Mouse (Mus musculus) urinary bladder, adult 2 months (tissue): Measurements from ENCODE around the gene Zic5. TPM values are rescaled to one million over a fixed set of nuclear protein-coding genes. Genes with fewer than 3 reads are reported as not detected.

Experiments
- DNase-seq: peaks from one replicate; pipeline ENCODE4 v3.0.0; 2022; ENCODE audit warnings: low spot score
- polyA plus RNA-seq: library from polyadenylated mRNA; depleted of rRNA; stranded (reverse); fragments of >200 nt; gene quantifications from 2 replicates; pipeline ENCODE4 v1.2.3, GENCODE M21; 2012; rRNA removed

Zic5 gene
- polyA plus RNA-seq: not detected in 2 replicates

DNA sequence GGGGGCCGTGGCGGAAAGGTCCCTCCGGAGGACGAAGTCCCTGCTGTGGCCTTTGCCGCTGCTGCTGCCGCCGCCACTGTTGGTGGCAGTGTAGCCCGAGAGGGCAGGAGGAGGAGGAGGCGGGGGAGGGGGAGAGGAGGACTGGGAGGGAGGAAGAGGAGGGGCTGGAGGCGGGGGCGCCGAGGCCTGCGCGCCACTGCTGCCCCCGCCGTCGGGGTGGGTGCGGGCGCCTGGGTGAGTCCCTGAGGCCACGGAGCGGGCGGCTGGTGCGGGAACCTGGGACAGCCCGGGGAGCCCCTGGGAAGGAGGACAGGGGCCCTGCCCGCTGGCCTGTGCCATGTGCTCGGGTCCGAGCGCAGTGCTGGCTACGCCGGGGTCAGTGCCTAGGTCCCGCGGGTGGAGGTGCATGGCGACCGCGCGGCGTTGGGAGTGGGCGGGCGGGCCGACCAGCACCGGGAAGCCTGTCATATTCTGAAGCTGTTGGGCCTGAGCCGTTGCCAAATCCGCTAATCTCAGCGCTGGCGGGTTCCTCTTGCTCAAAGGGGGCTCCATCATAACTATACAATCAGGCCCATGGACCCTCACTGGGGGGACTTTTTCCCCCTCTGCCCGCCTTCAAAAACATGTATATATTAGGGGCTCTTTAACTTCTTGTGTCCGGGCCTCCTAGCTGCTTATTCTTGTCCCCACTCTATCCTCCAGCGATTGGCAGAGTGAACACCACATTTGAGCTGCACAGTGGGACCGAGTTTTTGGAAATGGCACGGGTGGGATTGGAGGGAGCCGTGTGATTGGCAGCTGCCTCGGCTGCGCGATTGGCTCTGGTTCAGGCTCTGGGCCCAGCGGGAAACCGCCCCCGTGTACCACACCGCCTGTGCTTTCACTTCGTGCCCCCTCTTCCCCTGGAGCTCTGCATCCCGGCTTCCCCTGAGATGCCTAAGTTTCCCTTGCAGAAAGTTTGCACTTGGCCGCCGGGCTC lies at the start of gene Zic5:
Gene Zic5 (minus strand): TSS at position 915 of the 979 bp plus-strand sequence.
- no peak for DNase-seq

DNA sequence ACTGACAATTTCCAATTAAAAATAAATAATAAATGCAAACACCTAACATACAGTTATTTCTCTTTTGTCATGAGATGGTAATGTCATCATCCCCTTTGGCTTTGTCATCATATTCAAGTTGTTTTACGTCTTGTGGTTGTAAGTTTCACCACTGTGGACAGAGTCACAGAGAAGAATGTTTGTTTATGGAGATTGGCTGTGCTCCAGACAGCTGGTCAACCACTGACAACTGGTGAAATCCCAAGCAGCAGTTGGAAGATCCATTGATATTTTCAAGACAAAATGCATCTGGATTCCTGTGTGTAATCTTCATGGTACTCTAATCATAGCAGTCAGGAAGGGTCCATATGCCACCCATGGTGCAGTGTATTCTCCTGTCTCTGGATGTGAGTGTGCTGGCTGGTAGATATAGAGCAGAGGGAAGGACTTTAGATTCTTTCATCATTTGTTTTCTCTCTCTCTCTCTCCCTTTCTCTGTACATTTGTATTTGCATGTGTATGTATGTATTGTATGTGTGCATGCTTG lies 48.1 kb upstream of the Zic5 start:
- no peak for DNase-seq

DNA sequence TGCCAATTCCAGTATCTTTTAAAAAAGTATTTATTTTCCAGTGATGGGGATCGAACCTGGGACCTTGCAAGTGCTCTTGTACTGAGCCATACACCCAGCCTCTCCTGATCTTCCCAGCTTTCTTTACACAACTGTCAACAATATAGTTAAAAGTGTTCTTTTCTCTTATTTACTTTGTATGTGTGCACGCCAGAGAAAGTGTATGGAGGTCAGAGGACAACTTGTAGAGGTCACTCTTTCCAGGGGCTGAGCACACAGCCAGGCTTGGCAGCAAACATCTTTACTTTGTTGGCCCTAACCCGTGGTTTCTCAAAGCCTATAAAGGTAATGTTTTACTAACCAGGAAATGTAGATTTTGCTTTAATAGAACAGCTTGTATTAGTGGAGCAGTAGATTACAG lies 46.0 kb upstream of the Zic5 start:
- no peak for DNase-seq

DNA sequence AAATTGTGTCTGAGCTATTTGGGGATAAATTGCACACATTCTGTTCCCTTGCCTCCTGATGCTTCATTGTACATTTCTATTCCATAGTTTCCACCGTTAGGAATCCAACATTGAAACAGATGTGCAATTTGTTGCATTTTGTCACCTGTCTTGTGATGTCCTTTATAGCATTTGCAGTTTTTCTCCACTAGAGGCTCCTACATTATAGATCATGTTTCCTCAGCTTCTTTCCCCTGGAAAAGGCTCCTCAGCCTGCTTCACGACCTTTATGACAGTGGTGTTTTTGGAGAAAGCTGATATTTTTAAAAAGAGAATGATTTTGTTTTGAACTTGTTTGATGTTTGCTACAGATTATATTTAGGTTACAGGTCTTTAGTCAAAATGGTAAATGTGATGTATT lies 43.6 kb upstream of the Zic5 start:
- no peak for DNase-seq

DNA sequence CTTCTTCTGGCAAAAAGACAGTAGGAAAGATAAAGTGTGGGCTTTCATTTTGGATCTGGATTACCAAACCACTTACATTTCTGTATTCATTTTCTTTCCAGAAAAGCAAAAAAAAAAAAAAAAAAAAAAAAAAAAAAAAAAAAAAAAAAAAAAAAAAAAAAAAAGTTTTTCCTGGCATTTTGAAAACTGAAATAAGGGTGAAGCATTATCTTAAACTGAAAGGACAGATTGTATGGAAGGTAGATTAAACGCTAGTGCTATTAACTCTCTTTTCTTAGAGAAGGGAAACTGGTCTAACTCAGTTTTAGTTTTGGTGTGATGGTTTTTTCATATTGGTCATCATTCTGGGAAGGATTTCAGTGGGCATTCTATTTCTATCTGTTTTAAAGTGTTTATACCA lies 26.5 kb upstream of the Zic5 start:
- no peak for DNase-seq

DNA sequence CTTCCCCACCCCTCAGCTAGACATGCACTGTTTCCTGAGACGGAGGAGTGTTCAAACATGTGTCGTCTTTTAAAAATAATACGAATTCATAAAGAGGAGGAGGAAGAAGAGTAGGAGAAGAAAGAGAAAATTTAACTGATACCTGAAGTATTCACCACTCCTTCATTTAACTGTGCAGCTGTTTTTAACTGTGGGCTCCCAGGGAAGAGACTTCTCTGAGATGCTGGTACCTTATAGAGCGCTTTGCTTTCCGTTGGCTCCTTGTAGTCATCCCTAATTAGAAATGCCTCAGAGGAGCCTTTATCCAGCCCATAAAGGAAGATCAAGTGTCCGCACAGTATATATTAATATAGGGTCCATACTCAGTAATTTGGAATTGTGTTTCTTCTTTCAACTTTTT lies 26.0 kb upstream of the Zic5 start:
- no peak for DNase-seq

DNA sequence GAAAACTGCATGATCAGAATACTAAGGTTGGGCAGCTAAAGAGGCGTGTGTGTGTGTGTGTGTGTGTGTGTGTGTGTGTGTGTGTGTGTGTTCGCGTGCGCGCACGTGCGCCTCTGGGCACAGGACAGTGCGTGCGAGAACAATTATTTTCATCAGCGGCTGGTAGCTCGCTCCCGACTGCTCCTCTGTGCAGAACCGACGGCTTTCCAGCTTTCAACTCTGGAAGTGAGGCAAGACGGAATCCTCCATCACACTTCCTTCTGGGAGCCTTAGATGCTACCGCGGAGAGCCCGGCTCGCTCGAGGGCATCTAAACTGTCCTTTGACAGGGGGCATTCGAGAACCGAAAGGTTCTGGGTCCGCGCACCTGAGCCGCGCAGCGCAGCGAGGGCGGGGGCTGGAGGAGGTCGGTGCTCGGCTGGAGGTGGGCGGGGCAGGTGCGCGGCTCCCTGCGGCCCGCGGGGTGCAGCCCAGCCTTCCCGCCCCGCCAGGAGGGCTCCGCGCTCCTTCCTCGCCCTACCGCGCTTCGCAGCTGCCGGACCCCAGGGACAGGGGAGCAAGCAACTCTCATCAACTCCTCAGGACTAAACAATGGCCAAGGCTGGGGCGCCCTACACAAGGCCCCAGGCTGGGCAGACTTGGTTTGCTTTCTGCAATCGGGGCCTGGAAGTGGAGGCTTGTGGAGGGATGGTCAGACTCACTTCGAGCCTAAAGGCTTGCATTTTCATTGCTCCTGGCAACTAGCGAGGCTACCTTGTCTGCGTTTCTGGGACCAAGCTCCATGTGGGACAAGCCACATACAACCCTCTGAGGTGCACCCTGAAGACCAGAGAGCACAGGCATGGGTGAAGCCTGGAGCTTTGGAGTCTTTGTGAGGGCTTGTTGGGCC lies 25.2 kb upstream of the Zic5 start, which contains the start of gene Gm10837:
Gene Gm10837 (plus strand): TSS at position 146 of the 888 bp plus-strand sequence.
- no peak for DNase-seq

DNA sequence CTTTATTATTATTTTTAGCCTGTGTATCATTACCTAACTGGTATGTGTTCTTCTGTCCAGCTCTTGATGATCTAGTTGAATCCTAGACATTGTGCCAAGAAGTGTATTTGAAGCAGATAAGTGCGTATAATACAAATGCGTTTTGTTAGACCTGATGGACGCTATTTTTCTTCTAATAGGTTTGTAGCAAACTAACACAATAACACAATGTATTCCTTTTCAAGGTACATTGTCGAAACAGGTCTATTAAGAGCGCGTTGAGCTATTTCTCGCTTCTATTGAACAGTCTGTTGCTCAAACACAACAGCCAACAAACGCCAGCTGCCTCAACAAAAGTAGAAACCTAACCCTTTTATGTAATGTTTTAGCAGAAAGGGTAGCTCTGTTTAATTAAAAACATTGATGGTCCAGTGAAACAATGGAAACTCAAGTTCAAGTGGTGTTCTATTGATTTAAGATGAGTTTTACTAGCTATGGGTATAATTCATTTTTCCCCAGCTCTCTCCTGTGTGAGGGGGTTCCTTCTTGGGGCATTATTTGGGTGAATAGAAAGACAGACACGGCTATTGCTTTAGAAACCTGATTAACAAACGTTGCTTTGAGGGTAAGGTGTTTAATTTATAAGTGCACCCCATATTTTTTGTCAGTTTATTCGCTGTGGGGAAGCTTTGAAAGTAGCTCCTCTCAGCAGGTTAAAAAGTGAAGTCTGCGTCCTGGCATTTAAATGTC lies 24.4 kb upstream of the Zic5 start:
- DNase-seq: no peak

DNA sequence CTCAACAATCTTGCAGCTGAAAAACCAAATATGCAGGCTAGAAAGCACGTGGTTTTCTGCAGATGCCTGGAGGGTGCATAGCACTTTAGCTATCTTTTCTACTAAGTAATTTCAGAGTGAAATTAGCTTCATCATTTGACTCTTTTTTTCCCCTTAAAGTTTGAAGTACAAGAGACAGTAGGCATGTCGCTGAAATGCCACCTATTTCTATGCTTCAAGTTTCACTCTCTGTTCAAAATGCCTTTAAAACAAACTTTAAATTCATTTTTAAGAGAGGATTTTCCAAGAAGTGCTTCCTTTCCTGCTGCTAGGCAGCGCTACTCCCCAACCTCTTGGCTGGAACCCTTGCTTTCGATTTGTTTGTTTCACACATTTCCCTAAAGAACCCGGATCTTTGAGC lies 23.6 kb upstream of the Zic5 start:
- no peak for DNase-seq

DNA sequence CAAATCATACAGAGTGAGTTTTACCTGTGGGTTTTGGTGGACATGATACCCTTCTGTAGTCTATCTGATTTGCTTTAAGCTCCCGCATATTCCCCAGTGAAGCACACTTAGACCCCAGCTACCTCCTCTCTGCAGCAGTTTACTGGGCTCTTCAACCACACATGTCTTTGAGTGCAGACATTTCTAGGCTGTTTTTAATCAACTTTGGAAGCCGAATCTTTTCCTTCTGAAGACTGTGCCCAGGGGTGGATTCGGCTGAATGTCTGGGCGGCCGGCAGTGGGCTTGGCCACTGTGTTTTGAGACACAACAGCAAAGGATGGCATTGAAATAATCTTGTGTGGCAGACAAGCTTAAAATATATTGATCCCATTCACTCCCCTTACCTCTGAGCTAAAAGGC lies 21.9 kb upstream of the Zic5 start:
- DNase-seq: no peak

DNA sequence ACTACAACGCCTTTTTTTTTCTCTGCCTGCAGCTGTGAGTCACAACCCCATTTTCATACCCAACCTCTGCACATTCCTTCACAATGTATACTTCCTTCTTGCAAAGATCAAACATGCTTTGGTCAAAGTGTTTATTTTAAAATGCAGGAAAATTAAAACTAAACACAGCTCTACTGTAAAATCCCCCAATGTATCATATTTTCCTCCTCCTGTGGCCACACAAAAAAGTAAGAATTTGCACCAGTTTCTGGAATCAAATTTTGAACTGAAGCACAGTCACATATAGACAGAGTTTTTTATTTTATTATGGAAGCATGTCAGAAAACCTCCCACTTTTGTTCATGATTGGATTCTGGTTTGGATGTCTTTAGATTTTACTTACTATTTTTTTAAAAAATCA lies 21.1 kb upstream of the Zic5 start:
- no peak for DNase-seq

DNA sequence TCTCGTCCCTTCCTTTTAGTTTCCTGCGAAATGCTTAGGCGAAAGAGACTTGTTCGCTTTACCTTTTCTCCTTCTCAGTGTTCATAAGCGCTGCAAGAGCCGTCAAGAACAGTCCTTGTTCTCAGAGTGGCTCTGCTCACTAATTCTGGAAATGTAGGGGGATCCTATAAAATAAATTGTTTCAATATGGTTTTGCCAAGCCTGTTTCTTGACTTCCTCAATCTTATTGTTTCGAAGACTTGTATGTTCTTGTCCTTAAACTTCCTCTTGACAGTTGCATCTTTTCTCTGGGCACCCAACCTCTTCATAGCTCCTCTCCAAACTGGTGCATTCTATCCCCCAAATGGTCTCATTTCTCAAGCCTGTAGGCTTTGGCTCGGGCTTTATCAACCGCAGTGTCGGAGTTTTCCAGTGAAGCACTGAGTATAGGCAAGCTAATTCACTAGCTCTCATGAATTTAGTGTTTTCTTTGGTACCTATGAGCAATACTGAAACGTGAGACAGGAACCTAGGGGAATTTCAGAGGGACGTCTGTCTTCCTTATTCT lies 20.2 kb upstream of the Zic5 start:
- no peak for DNase-seq

DNA sequence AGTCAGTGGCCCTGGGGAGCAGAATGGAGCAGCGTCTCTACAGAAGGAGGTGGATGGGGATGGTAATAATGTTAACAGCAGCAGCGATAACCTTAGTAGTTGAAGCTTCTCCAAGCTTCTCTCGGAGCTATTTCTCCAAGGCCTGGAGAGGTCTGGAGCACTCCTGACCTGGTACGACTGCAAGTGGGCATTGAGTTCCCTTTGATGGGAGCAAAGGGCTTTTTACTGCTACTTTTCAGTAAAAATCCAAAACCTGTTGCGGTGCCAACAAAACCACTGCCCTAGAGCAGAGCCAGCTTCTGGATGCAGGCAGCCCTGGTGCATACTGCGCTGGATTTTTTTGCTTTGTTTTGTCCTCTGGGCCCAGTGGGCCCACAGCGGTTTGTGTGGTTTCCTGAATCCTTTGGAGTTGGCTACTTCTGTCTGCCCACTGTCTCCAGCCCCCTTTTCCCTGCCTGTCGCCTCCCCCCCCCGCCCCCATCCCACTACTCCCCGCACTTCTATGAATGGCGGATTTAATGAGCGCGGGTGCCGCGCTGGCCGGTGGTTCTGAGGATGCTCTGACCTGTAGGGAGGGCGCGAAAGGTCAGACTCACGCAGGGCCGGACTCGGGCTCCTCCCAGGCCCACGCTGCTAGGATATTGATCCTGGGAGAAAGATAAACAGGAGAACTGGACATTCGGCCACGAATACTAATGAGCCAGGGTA lies 19.5 kb upstream of the Zic5 start:
- no peak for DNase-seq

DNA sequence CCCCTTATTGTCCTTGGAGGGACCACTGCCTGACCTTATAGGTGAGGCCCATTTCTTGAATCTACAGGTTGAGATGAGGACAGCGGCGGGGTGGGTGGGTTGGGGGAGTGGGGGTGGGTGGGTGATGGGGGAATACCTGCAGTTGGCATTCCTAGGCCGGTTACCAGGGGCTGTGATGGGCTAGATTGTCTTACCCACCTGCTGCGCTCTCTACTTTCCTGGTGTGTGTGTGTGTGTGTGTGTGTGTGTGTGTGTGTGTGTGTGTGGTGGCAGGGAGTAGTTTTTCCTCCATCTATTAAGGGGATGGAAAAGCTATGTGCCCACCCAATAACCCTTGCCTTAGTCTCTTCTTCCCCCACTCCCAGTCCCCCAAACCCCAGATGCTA lies 19.0 kb upstream of the Zic5 start:
- DNase-seq: no peak

DNA sequence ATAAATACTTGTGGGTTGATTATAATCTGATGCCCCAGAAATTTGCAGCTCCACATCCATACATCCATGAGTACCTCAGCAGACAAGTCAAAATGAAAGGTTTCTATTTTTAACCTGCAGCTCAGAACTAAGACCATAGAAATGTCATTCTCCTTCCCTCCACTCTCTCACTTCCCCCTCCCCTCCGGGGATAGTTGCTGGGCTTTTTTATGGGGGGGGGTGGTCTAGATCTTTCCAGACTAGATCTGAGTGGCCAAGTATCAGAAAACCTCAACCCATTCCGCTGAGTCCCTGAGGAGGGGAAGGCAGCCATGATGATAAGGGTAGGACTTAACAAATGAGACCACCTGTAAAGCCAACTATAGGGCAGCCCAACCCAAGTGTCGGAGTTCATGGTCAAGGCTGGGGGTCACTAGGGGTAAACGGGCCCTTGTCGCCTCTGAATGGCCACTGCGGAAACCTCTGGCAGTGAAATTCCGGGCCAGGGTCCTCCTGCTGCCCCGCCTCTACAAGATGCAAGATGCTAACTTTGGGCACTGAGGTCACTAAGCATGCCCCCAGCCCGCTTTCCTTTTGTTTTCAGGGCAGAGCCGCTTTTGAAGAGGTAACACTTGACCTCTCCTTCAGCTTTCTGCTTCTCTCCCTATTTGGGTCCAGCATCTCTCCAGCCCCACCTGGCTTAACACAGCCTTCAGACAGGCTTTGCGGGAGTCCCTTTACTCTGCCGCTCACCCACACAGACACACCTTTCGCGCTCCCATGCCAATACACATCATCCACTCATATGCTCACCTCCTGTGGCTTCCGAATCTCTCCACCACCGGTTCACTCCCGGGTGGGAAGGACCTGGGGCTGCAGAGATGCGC lies 18.3 kb upstream of the Zic5 start:
- DNase-seq: no peak

DNA sequence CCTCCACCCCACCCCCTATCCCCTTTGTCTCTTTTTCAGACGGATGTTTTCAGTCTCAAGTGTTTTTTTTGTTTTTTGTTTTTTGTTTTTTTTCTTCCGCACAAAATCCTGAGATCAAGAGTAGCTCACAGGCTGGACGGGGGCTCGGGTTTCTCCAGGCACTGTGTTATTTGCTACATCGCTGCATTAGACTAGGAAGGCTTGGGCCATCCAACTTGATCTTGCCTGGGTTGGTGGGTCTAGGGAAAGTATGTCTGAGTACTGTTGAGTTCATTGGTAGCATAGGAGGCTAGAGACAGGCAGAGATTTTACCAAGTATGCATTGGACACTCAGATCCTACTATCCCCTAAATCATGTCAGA lies 17.5 kb upstream of the Zic5 start:
- DNase-seq: no peak

DNA sequence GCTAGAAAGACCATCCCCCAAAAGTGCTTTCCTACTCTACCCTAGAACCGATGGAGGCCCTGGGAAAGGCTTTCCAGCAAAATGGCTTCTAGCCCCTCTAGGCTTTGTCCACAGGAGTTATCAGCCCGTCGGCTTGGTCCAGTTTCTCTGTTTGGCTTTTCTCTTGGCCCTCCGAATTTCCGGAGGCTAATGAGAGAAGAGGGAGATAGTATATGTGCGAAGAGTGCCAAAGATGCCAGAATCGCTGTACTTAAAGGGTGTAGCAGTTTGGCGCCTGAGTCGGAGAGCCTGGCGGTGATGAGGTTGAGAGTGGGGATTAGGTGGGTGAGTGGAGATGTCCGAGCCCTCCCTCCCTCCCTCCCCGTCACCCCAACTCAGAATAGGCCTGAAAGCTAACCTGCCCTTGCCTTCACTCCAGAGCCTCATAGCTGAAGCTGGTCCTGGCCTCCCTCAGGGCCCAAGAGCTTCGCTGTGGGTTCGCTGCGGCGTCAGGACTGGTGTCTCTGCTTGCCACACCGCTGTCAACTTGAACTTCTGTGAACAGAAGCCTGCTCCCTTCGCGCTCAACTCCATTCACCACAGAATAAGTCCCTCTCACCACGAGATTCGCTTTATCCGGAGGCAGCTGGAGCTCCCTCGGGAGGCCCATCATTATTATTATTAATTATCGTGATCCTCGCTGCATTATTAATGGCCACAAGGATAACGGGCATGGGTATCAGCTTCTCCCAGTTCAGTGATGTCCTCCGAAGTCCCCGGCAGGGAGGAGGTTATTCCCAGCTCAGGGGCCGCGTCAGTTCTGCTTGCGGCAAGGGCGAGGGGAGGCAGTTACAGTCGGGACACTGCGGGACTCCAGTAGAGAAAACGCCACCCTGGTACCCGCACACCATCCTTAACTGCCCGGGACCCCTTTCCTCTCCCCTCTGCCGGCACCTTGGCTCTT lies 16.9 kb upstream of the Zic5 start:
- no peak for DNase-seq

DNA sequence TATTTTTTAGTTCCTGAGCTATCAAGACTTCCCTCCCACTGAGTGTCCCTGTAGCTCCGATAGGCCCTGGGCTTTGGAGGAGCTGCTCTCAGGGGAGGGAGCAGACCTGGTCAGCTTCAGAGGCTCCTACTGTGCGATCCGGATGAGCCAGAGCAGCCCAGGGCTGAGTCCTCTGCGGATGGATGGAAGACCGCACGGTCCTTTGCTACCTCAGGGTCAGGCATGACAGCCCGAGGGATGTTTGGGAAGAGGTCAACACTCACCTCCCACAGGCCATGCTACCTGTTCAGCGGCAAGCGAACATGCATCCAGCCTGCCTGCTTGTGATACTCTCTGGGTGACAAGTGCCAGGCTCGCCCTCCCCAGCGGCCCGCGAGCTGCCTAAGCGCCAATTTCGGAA lies 15.7 kb upstream of the Zic5 start:
- no peak for DNase-seq

DNA sequence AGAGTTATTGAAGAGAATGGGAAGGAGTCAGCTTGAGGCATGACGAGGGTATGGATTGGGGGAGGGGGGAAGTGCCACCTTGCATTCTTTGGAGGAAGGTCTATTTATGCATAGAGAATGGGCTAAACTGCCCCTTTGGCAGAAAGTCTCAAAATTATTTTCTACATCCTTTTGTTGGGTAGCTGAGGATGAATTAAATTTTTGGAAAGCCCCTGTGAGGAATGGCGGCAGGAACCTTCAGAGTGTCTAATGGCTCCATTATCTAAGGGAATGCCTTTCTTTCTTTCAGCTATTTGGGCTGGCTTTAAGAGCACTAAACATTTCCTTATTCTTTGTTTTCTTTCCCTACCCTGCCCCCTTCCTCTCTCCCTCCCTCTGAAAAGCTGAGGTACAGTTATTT lies 14.9 kb upstream of the Zic5 start:
- no peak for DNase-seq
